Mouse (Mus musculus): ENCODE measurements around the gene Zdhhc8. TPM values are rescaled to one million over a fixed set of nuclear protein-coding genes. Genes with fewer than 3 reads are reported as not detected.

Gene Zdhhc8
- total RNA-seq (2023): 36.7 TPM

DNA sequence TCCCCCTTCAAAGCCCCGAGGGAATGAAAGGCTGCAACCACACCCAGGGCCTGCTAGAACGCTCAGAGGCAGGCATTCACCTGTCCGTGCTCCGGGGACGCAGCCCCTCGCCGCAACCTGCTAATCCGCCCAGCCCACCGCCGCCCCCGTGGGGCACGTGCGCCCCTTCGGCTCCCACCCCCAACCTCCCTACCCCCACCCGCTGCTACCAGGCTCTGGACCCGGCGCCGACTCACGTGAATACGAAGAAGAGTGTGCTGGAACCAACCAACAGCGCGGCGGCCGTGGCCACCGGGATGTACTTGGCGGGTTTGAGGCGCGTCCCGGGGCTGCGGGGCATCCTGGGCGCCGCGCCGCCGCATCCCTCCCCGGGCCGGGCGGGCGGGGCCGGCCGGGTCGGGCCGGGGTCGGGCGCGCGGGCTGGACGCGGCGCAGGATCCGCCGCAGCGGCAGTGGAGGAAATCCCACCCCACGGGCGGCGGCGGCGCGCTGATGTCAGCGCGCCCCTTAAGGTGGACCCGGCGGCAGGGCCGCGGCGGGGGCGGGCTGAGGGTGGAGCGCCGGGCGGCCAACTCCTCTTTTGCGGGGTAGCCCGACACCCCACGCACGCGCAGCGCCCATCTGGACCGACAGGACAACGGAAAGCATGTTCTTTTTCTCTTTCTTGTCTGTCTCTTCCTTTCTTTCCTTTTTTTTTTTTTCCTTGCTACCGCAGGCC lies at the start of gene Zdhhc8:
TSS of gene Zdhhc8 (minus strand) at position 466 of the 718 bp plus-strand sequence.

DNA sequence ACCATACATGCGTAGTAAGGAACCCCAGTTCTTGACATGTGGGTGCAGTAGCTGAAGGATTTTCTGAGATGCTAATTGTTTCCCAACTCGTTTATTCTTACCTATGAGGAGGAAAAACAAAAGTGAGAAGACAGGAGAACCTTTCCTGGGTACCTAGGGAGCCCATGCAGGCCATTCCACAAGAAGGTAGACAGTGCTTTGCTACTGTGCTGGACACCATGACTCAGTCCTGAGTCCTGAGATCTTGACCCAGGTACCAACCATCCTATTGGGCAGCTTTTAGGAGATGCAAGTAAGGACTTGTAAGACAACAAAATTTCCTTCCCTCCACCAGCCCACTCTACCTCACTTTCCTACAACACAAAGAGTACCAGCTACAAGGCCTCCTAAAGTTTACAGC lies 23.3 kb upstream of the Zdhhc8 start, which contains the start of gene Gm49776:
TSS of gene Gm49776 (minus strand) at position 101 of the 400 bp plus-strand sequence.

GRCm38 (mm10) chr16:18248433-18249363 lies 13.8 kb upstream of the Zdhhc8 start, which contains the start of the genes Trmt2a and Ranbp1:
TSS of gene Trmt2a (plus strand) at chr16:18248679.
TSS of gene Ranbp1 (minus strand) at chr16:18248732.

DNA sequence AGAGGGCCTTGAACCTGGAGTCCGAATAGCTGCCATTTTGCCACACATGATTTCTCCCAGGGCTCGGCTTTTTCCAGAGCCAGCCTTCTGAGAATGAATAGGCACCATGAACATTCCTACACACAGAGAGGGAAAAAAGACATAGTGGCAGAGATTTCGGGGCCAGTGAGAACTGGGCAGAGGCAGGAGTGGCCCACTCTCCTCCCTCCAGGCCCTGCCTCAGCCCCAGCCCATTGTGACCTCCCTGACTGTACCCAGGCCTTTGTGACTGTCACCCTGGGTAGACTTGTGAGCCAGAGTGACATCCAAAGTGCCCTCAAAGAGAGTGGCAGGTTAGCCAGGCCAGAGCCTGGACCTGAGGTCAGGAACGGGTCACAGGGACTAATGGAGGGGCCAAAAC lies 17.4 kb downstream of the Zdhhc8 start, which contains the start of gene Ccdc188:
TSS of gene Ccdc188 (plus strand) at position 301 of the 400 bp plus-strand sequence.

Other genes starting within 250 kb of the Zdhhc8 start
- 6.4 TPM for gene Dgcr6, start 182.3 kb downstream of the Zdhhc8 start, total RNA-seq (2023)
- 3.5 TPM for gene Prodh, start 144.9 kb downstream of the Zdhhc8 start, total RNA-seq (2023)
- not detected for gene Rtn4r, start 107.5 kb downstream of the Zdhhc8 start, total RNA-seq (2023)
- not detected for gene Ccdc188, start 17.3 kb downstream of the Zdhhc8 start, total RNA-seq (2023)
- gene Trmt2a, start 13.5 kb upstream of the Zdhhc8 start, total RNA-seq (2023): 96.3 TPM
- 101 TPM for gene Ranbp1, start 13.6 kb upstream of the Zdhhc8 start, total RNA-seq (2023)
- gene Gm49776, start 23.2 kb upstream of the Zdhhc8 start, total RNA-seq (2023): not detected
- 48.8 TPM for gene Dgcr8, start 54.1 kb upstream of the Zdhhc8 start, total RNA-seq (2023)
- 47.6 TPM for gene Tango2, start 113.0 kb upstream of the Zdhhc8 start, total RNA-seq (2023)
- gene Arvcf, start 113.0 kb upstream of the Zdhhc8 start, total RNA-seq (2023): 3.8 TPM
- 12.6 TPM for gene Txnrd2, start 191.2 kb upstream of the Zdhhc8 start, total RNA-seq (2023)
- 8.2 TPM for gene Comt, start 191.7 kb upstream of the Zdhhc8 start, total RNA-seq (2023)

Measured in CD8-positive naive resting alpha-beta T cell, adult 57 days (primary cell).